Mouse (Mus musculus) bone marrow macrophage, adult 2 months (primary cell): ENCODE results near the gene Pde1b.

Experiments
- CTCF ChIP-seq: IDR thresholded peaks from 2 replicates; pipeline ENCODE4 v1.5.1; 2012; ENCODE audit warnings: low read depth, mild to moderate bottlenecking, low read length, moderate library complexity
- POLR2A ChIP-seq: IDR thresholded peaks from 2 replicates; pipeline ENCODE4 v1.6.1; 2012; ENCODE audit warnings: mild to moderate bottlenecking, low read depth, low read length, borderline replicate concordance

DNA sequence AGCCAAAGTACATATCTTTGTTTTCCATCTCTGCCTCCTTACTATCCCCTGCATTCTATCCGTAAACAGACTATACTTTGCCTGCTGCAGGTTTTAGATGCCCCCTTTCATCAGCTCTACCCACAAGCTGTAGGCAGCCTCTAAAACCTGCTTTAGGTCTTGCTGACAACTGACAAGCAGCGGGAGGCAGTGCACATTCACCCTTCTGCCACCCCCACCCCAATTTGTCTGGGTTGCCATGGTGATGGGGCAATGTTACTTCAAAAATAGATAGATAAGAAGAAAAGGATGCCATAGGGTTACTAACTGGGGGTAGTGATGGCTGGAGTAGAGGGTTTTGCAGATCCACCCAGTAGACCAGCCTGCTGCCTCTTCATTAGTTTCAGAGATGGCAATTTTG, 18.3 kb upstream of the Pde1b start:
- TF ChIP-seq POLR2A (no peak), CTCF (no peak)
